Mouse (Mus musculus) activated CD4-positive, CD25-positive, alpha-beta regulatory T cell, adult 4 months (primary cell): ENCODE results near the gene Galnt17. TPM values are rescaled to one million over a fixed set of nuclear protein-coding genes. Genes with fewer than 3 reads are reported as not detected.

ENCODE experiments used
- ATAC-seq: one replicate; pipeline ENCODE4 v1.8.0; 2017
- polyA plus RNA-seq, 2 experiments: library from polyadenylated mRNA; unstranded; fragments of 100-300 nt; shearing (Covaris generic); gene quantifications; one replicate each; pipeline ENCODE4 v1.2.1; 2017

Gene Galnt17
- polyA plus RNA-seq, 2 experiments from 2014 or later = 0.32 TPM; not detected in 1

DNA sequence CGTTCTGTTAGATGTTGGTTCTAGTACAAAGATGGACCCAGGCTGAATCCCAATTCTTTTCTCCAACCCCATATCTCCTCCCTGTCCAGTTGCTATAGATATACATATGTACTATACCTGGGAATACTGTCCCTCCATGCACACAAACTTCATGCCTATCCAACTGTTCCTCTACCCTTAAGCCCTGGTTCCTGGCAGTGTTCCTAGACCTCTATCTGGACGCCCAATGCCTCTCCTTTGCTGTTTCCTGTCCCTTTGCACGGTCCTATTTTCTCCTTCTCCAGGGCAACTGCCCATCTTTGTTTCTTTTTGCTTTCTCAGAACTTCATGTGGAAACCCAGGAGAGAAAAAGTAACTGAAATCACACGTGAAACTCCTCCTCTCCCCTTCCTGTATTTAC is 188.4 kb downstream of the Galnt17 start:
- no peak for ATAC-seq

DNA sequence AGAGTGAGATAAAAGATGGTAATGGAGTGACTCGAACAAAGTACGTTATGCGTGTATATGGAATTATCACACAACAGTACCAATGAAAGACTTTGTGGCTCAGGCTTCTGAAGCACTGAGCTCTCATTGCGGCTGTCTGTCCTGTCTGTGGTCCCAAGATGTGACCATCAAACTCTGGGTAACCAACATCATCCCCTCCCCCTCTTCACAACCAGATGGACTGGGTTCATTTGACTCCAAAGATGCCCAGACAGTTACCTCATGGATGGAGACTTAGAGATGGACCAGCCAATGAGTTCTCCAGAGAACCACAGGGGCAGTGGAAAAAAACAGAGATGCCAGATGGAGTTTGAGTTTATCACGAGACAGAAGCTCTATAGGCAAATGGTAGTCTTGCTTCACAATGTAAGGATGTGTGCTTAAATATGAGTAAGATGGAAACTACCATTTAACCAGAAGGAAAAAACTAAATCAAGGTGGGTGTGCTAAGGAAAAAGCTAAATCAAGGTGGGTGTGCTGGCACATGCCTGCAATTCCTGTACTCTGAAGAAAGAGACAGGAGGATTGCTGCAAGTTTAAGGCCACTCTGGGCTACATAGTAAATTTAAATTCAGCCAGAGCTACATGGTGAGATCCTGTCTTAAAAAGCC is 190.8 kb downstream of the Galnt17 start:
- ATAC-seq = no peak

DNA sequence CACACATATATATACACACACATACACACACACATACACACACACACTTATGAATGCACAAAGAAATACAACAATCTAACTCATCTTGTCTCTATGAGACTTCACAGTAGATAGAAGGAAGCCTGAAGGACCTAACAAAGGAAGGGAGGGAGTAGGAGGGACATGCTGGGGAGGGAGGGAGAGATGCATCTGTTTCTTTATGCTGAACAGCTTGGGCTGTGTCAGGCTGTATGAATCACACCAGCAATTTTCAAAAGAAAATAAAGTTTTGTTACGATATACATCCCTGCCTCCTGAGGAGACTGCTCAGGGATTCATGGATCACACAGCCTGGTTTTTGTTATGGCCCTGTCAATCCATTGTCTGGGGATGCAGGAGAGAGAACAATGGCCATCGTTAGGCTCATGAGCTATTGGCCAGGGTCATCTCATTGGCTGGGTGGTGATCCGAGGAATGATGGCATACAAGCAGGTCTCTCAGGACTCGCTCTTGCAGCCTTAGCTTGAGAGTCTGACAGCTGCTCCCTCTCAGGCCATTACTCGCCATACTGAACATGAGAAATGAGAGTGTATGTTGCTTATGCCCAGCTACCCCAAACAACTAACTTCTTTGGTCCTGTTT is 194.3 kb downstream of the Galnt17 start:
- ATAC-seq = no peak

DNA sequence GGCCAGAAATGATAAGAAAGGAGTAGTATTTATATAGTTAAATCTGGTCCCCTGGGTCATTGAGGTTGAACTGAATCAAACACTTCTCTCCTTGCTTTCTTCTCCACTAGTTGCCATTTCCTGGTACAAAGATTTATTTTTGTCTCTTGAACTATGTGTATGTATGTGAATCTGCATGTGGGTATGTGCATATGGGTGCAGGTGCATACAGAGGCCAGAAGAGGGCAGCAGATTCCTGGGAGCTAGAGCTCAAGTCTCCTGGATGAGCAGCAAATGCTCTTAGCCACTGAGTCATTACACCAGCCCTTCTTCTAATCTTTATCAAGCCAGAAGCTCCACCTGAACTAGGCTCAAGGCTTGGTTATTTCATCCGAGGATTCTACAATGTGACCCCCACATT is 201.1 kb downstream of the Galnt17 start:
- no peak for ATAC-seq

DNA sequence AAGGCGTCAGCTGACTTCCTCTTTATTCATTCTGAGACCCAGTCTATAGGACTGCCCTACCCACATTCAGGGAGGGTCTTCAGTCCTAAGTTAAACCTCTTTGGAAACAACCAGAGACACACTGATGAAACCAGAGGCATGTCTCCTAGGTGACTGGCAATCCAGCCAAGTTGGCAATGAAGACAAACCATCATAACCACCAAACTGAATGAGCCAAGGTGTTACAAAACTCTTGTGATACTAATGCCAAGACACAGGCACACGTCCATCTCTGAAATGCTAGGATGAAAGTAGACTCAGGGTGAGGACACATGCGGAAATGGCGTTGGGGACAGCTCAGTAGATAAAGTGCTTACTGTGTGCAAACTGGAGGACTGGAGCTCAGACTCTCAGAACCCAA is 211.5 kb downstream of the Galnt17 start:
- no peak for ATAC-seq

DNA sequence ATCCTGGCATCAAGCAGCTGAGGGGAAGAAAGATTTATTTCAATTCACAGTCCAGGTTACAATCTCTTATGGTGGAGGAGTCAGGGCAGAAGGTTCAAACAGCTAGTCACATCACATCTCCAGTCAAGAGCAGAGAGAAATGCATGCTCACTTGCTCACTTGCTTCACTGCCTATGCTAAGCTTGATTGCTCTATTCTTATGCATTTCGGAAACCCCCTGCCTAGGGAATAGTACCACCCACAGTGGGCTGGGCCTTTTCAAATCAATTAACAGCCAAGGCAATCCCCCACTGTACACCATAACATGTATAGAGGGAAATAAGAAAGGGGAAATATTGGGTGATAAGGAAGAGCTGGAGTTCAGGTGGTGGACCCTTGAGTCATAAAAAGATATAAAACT is 212.7 kb downstream of the Galnt17 start:
- ATAC-seq = no peak

DNA sequence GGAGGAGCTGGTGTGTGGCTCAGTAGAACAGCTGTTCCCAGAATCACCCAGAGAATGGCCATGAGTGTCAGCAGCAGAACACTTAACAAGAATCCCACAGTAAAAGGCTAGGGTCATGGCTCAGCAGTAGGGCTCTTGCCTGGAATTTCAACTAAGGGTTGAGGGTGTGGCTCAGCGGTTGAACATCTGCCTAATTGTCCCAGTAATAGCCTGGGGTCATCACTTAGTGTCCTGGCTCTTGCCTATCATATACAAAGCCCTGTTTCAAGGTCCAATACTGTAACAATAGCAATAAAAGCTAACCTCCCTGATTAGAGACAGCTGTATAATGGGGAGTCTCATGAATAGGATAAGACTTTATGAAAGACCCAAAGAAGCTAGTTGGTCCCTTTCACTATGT is 213.5 kb downstream of the Galnt17 start:
- no peak for ATAC-seq

DNA sequence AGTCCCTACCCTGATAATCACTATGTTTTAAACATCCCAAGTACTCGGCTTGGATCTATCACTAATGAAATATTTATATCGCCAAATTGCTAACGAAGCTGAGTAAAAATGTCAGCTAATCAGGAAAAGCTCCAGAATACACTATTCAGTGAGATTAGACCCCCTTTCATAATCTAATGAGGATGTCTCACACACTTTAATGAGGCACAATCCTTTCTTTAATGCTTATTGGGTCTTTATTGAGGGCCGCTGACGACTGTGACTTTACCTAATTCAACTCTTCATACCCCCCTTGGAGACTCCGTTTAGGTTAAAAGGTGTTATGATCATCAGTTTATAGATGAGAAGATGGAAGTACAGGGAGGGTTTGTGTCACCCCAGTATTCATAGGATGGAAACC is 214.2 kb downstream of the Galnt17 start:
- no peak for ATAC-seq

DNA sequence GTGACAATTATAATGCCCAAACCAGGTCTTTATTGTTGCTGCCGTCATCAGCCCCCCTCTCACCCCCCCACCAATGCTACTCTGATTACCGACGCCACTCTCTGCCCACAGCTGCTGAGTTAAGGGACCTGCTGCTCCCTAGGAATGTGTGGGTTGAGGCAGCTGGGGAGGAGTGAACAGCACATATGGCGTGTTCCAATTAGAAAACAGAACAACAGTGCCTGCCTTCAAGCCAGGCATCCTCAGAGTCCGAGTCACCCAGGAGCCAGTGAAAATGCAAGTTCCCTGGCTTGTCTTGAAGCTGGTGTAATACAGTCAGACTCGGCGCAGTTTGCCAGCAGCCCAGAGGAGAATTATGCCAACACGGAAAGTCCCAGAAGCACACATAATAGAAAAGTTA is 218.4 kb downstream of the Galnt17 start:
- ATAC-seq = no peak

DNA sequence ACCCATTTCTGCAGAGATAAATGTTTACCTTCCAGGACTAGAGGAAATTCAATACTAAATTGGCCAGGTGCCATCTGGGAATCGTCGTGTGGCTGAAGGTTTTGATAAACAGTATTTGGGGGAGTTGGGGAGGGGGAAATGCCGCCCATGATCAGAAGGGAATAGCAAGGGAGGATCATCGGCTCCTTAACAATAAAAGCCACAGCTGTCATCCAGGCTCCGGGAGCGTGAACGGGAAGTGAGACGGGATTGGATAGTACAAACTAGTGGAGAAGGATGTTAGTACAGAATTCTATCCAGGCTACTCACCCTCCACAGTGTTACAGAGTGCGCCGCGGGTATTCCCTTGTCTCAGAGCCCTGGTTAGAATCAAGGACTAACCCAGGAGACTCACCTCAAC is 219.4 kb downstream of the Galnt17 start:
- no peak for ATAC-seq

DNA sequence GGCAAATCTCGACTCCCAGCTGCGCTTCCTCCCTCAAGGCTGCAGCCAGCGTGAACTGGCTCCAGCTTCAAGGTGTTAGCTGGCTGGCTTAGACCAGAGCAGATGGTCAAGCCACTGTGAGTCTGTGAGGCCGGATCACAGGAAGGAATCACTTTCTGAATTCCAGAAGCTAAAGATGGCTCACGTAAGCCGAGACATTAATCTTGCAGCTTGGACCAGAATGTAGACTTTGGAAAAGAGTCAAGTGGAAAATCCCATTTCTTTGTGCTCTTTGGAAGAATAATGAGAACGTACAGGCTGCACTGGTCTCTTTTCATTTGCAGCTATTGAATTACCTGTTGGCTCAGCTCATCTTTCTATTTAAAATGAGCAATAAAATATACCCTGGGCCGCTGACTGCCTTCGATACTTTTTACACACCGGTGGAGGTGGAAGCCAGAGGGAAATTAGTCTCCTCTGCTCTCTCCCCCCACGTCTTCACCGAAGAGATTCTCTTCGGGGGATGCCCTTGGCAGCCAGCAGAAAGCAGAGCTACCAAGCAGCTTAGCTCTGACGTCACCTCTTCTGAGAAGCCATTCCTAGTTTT is 225.1 kb downstream of the Galnt17 start:
- no peak for ATAC-seq

DNA sequence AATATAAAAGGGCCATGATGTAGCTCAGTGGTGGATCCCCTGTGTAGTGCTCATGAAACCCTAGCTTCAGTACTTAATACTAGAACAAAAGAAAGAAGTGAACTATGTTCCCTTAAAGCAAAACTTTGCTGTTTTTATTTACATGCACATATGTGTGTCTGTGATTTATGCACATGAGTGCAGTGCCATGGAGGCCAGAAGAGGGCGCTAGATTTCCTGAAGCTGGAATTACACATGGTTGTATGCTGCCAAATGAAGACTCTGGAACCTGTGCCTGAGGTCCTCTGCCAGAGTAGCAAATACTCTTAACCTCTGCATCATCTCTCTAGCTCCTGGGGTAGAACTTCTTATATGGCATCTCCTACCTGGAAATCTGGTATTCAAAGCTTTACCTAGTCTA is 230.6 kb downstream of the Galnt17 start:
- no peak for ATAC-seq

DNA sequence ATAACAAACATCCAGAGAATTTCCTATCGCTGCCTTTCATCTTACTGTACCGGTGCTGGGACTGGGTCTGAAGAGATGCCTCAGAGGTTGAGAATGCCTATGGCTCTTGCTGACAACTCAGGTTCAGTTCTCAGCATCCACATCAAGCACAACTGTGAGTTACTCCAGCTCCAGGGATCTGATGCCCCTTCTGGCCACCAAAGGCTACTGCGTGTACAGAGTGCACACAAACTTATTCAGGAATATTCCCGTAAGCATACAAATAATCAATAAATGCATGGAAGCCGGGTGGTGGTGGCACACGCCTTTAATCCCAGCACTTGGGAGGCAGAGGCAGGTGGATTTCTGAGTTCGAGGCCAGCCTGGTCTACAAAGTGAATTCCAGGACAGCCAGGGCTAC is 232.5 kb downstream of the Galnt17 start:
- no peak for ATAC-seq

DNA sequence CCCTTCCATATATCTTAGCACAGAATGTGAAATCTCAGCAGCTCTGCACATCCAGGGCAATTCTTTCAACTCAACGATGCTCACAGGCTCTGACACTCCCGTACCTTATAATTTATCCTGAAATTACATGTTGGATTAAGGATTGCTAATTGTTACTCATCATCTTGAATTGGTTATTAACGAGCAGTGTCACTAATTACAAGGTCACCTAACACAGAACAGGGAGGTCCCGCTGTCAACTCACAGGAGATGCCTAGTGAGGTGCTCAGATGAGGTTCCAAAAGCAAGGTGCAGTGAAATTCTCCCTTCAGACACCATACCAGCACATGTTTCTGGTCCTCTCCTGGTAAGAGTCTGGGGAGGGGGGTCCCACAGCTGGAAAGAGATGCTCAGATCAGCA is 234.0 kb downstream of the Galnt17 start:
- ATAC-seq = no peak

DNA sequence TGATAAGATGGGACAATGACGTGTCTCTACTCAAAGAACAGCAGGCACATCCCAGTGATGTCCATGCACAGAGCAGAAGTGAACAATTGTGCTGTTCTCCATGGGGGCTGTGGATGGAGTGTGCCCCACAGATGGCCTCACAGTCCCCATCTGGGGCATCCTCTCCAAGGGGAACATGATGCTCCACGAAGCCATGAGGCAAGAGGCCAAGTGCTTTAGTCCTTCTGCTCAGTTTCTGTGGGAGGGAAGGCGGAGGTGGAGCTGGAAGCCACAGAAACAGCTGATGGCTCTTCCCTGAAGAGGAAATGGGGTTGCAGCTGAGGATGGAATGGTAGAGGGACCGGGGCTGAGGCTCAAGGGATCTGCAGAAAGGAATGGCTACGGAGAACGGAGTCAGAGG is 243.1 kb downstream of the Galnt17 start:
- ATAC-seq = no peak

DNA sequence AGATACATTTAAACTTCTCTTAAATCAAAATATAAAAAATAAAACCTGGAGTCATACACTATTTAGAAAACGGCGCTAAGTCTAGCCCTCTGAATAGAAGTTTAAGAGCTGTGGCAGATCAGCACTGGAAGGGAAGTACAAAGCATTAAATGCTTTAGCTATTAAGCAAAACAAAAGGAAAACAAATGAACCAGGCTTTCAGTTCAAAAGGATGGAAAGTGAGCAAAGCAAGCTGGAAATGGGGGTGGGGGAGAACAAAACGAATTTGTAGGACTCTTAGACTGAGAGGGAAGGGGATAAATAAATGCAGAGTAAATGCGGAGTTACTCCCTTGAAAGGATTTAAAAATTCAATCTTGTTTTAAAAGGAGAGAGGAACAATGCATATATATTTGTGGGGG is 259.8 kb downstream of the Galnt17 start:
- no peak for ATAC-seq

DNA sequence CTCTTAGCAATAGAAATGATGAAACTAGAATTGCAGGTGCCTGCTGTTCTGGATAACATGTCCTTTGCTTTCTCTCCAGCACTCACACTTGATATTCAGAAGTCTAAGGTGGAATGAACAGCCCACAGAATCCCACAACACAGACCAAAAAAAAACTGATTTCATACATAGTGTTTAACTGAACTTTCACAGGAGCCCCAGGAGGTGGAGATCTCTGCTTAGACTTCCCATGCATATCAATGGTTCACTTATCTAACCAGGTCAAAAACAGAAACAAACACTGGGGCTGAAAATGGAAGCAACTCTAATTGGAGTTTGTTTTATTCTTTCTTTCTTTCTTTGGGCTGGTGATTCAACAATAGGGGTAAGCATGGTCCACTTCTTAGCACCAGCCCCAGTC is 265.2 kb downstream of the Galnt17 start:
- ATAC-seq = no peak

DNA sequence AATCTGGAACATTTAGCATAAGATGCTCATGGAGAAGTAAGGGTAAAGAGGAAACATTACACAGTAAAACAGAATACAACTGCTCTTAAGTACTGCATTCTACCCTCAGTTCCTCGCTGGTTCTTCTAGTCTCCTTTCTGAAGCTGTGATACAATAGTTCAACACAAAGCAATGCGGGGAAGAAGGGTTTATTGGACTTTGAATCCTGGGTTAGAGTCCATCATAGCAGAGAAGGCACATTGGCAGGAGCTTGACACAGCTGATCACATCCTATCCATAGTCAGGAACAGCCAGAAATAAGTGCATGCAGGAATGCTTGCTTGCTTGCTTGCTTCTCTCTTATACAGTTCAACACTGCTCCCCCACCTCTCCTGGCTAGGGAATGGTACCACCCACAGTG is 267.9 kb downstream of the Galnt17 start:
- ATAC-seq = no peak

DNA sequence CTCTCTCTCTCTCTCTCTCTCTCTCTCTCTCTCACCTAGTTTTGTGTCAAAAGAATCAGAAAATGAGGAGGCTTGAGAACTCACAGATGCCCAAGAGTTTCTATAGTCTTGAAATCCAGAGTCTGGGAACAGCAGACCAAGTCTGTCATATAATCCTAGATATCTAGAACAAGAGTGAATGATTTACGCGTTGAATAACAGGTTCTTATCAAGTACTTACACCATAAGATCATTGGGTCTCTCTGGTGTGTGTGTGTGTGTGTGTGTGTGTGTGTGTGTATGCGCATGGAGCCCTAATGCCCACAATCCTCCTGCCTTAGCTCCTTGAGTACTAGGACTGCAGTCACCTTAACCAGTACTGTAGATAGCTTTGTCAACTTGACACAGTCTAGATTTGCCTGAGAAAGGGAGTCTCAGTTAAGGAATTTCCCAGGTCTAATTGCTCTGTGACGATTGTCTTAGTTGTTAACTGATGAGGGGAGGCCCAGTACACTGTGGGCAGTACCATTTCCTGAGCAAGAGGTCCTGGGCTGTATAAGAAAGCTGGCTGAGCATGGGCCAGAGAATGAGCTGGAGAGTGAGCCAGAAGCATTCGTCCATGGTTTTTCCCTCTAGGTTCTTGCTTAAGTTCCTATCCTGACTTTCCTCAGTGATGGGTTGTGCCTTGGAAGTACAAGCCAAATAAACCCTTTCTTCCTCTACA is 268.5 kb downstream of the Galnt17 start:
- no peak for ATAC-seq

DNA sequence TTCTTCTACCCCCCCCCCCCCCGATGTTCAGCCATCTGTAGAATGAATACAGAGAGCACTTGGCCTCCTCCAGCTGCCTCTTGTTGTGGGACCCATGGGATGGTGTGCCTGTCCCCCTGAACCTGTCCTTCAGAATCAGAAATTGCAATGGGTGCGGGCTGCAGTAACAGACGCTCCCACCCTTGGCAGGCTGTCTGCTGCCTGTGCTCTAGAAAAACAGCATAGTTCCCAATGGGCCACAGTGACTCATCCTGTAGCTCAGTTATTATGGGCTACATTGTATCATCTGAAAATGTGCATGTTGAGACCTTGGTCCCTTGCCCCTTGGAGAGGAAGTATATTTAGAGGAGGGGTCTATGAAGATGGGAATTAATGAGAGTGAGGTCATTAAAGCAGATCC is 283.8 kb downstream of the Galnt17 start:
- ATAC-seq = no peak

DNA sequence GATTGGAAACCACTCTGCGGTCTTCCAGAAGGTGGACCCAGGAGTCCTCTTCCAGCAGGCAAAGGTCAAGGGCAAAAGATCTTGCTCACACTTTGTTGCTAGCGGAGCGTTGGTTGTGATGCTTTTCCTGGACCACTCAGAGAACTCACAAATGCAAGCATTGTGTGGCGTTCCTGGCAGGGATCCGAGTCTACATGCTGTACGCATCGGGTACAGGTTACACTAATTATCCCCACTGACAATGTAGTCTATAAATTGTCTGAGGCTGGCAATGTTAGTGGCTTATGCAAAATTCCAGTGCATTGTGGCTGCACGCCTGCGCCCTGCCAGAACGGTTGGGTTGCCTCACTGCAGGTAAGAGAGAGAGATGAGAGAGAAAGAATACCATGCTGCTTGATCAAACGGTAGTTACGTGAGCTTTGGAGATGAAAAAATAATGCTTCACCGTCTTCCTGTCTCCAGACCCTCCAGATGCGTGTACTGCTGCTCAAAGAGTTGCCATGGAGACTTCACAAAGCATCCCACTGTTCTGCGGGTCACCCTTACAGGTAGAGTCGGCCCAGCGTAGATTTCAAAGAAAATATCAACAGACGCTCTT is 285.8 kb downstream of the Galnt17 start:
- ATAC-seq = no peak

DNA sequence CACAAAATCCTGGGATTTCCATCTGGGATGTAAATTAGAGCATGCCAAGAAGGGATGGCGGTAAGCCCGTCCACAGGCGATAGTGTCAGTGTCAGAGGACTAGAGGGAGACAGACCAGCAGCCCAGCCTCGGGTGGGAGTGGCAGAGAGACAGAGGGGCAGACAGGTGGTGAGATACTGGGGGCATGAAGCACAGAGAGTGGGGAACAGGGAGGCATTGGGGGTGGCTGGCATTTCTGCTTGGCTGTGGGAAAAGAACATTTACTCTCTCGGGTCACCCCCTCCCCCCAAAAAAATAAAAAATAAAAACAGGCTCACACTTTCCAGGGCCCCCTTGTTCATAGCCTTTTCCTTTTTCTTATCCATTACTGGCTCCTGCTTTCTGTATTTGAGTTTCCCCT is 287.4 kb downstream of the Galnt17 start:
- ATAC-seq = no peak

DNA sequence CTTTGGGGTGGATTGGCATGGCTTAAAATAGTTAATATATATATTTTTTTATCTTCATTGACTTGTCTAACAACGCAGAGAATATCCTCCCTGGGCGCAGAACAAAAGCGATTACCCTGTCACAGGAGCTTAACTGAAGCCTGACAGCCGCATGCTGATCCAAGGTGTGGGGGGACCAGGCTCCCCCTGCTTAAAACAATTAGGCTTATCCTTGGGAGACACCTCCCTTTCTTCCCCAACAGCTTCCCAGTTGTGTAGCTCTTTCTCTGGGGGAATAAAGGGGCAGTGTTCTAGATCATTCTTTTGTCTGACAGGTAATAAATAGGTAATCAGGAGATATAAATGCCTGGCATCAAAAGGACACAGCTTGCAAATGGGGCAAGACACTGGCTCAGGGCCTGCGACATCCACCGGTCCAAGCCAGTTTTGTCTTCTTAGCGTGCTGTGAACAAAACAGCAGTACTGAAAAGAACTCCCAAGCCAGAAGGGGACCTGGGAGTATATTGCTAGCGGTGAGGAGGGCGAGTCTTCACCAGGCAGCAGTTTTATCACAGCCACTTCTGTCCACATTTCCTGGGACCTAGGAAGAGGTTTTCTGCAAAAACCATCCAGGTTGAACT is 288.8 kb downstream of the Galnt17 start:
- ATAC-seq = no peak
